Mouse (Mus musculus) frontal cortex, postnatal 25 days (tissue): ENCODE data around the gene Dhx30.
"Not testable (repeated sequence)": the region's sequence is repeated elsewhere in the genome, so short reads cannot be mapped to it uniquely, and the experiment has no call there.

ENCODE experiments used
- DNase-seq, 2 experiments: peaks; one replicate each; pipeline ENCODE4 v3.0.0; 2022; ENCODE audit warnings: low spot score in 2 of 2

Dhx30 gene

GRCm38 (mm10) chr9:110094761-110095160 is 22.9 kb downstream of the Dhx30 start:
- no peak for DNase-seq

- DNase-seq: no peak
Observed at GRCm38 (mm10) chr9:110093303-110093702, 24.3 kb downstream of the Dhx30 start.

- DNase-seq: no peak
Observed at GRCm38 (mm10) chr9:110085693-110086092, 31.9 kb downstream of the Dhx30 start.

GRCm38 (mm10) chr9:110084201-110084964 is 33.2 kb downstream of the Dhx30 start:
- DNase-seq: peak in 1 of 2 experiments; percentile 38

- no peak for DNase-seq
Observed at GRCm38 (mm10) chr9:110081066-110081465, 36.6 kb downstream of the Dhx30 start.

GRCm38 (mm10) chr9:110076468-110076867 is 41.2 kb downstream of the Dhx30 start:
- DNase-seq: not testable (repeated sequence)

- DNase-seq: peak; percentile 76 to 83
Observed at GRCm38 (mm10) chr9:110071843-110072242, 45.8 kb downstream of the Dhx30 start.

- DNase-seq: no peak
Observed at GRCm38 (mm10) chr9:110071011-110071410, 46.6 kb downstream of the Dhx30 start.

GRCm38 (mm10) chr9:110070358-110070757 is 47.3 kb downstream of the Dhx30 start:
- no peak for DNase-seq

GRCm38 (mm10) chr9:110068745-110069144 is 48.9 kb downstream of the Dhx30 start:
- DNase-seq: no peak

GRCm38 (mm10) chr9:110064641-110065040 is 53.0 kb downstream of the Dhx30 start:
- no peak for DNase-seq

- no peak for DNase-seq
Observed at GRCm38 (mm10) chr9:110062861-110063260, 54.8 kb downstream of the Dhx30 start.

GRCm38 (mm10) chr9:110062405-110062804 is 55.2 kb downstream of the Dhx30 start:
- DNase-seq: no peak

GRCm38 (mm10) chr9:110060761-110061160 is 56.9 kb downstream of the Dhx30 start:
- no peak for DNase-seq

GRCm38 (mm10) chr9:110057200-110057599 is 60.4 kb downstream of the Dhx30 start:
- no peak for DNase-seq

GRCm38 (mm10) chr9:110054781-110055180 is 62.8 kb downstream of the Dhx30 start:
- DNase-seq: no peak

GRCm38 (mm10) chr9:110054080-110054421 is 63.6 kb downstream of the Dhx30 start:
- DNase-seq: no peak

- DNase-seq: peak; percentile 22 to 40
Observed at GRCm38 (mm10) chr9:110053305-110054079, 64.1 kb downstream of the Dhx30 start.

- DNase-seq: no peak
Observed at GRCm38 (mm10) chr9:110052951-110053304, 64.7 kb downstream of the Dhx30 start.

GRCm38 (mm10) chr9:110051869-110052661 is 65.6 kb downstream of the Dhx30 start:
- peak; percentile 49 to 67 for DNase-seq

- DNase-seq: no peak
Observed at GRCm38 (mm10) chr9:110051184-110051583, 66.4 kb downstream of the Dhx30 start.

- no peak for DNase-seq
Observed at GRCm38 (mm10) chr9:110047857-110048256, 69.8 kb downstream of the Dhx30 start.
